Mouse (Mus musculus): ENCODE data around the gene Rnft2. TPM values are rescaled to one million over a fixed set of nuclear protein-coding genes. Genes with fewer than 3 reads are reported as not detected.

The Rnft2 gene
- polyA plus RNA-seq (2015; fragmentation: Nextera tagmentation; extraction: Ambion mirVana), result 0.57 and 1.2 TPM in 2 replicates

DNA sequence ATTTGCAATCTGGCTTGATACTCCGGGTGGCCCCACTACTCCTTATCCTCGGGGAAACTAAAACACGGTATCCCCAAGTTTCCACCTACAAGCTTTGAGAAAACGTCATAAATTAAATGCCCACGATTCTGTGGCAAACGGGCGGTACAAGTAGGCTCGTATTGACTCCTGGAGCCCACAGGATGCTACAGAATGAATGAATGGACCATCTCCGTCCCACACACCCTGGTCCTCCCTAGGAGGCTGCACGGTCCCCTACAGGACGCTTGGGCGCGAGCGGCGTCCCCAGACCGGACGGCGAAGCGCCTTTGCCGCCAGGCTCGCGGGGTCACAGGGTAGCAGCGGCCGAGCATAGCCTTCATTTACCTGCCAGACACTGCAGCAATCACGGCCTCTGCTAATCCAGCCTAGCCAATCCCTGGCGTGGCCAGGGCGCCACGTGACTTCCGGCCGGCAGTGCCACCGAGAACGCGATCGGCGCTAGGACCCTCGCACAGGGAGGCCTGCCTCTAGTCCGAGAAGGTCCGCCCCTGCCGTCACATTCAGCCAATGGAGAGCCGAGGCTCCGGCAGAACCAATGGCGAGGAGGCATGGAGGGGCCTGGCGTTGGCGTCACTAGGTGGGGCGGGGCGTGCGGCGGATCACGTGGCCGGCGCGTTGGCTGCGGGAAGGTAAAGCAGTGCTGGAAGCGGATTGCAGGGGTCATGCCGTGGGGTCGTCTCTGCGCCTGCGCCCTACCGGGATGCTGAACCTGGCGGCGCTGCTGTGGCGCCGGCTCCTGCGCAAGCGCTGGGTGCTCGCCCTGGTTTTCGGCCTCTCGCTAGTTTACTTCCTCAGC lies at the start of gene Rnft2, which contains the start of gene 2410131K14Rik:
Gene Rnft2, minus strand, starts transcription at position 511 of the 838 bp plus-strand sequence.
Gene 2410131K14Rik, plus strand, starts transcription at position 622 of the 838 bp plus-strand sequence.

DNA sequence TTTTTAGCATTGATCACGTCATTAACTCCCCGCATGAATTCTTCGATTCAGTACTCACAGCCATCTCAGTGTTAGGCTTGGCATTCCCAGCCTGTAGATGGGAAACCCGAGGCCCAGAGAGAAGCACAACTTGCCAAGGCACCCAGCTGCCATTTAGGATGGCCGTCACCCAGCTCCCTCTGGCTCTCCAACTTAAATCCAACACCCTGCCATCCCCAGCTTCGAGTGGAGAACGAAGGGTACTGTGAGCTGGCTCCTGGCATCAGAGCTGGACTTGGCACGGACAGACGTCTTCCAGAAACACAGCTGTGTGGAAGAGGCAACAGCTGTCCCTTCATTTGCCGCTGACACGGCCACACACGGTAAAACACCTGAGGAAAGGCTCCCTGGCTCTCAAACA lies 80.3 kb downstream of the Rnft2 start, which contains the start of gene Hrk:
Gene Hrk, plus strand, starts transcription at position 68 of the 400 bp plus-strand sequence.

DNA sequence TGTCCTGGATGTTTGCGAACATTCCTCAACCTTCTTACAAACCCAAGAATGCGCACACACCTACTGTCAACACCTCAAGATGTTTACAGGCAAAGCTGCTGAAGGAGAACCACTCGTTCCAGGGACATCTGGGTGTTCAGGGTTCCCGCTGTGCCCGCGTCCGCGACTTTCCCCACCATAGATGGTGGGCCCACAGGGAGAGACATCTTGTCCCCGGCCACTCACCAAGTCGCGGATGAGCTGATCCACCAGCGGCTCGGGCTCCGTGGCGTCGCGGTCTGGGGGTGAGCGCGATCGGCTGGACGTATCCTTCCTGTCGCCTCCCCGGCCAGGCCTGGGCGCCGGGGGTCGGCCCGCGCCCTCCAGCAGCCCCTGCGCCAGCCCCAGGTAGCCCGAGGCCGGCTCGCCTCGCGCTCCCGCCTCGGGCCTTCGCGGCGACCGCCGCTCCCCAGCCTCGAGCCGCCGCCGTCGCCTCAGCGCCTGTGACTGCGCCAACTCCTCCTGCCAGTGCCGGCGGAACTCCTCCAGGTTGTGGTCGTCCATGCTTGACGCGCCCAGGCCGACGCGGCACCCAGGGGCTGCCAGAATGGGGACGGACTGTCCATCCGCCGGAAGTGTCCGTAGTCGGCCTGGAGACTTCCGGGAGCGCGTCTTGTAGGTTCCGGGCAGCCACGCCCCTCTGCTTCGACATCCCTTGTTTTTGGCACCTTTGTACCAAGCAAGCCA lies 89.9 kb downstream of the Rnft2 start, which contains the start of gene Fbxw8:
Gene Fbxw8, minus strand, starts transcription at position 626 of the 726 bp plus-strand sequence.

Other genes starting within 250 kb of the Rnft2 start
- 2.3 and 3.0 TPM in 2 replicates for gene Tesc, start 217.4 kb downstream of the Rnft2 start, polyA plus RNA-seq (2015; fragmentation: Nextera tagmentation; extraction: Ambion mirVana)
- gene Fbxw8, start 89.7 kb downstream of the Rnft2 start, polyA plus RNA-seq (2015; fragmentation: Nextera tagmentation; extraction: Ambion mirVana), result 20.8 and 23.7 TPM in 2 replicates
- gene Hrk, start 80.5 kb downstream of the Rnft2 start, polyA plus RNA-seq (2015; fragmentation: Nextera tagmentation; extraction: Ambion mirVana), result not detected in 2 replicates
- gene 2410131K14Rik, start 111 bp upstream of the Rnft2 start, polyA plus RNA-seq (2015; fragmentation: Nextera tagmentation; extraction: Ambion mirVana), result 4.3 and 4.8 TPM in 2 replicates